In genomic region chr9:121345427-121346130, GRCm38 (mm10) we compare ENCODE assay signal across 14 mouse cellular contexts. TPM values are rescaled to one million over a fixed set of nuclear protein-coding genes. Genes with fewer than 3 reads are reported as not detected.
DNase-seq lines count a peak whose midpoint lies in the region; ATAC-seq and TF ChIP-seq lines count a peak whose summit lies in the region.
"Had no signal": no experiment of that assay in that cellular context is flagged by ENCODE, and none has a peak within 500 bp of the region (broad histone marks: within the 10 kb centered on the region; RNA-seq: fewer than 3 reads in every experiment).

No protein-coding gene starts in this region.

- no peak overlapping the region for H3K4me3 ChIP-seq in heart, postnatal 0 days (ENCODE audit: low read depth, low read length)
- H3K4me3 ChIP-seq: limb, embryonic 15.5 days; lung, embryonic 15.5 days; midbrain, embryonic 12.5 days; neural tube, embryonic 12.5 days had no signal

- WGBS in heart, postnatal 0 days = 38% methylated on average over 15 of the region's 15 CpGs

- TF ChIP-seq EP300 in heart, postnatal 0 days (IDR thresholded peaks at IDR 0.05; ENCODE audit: low read depth) = peak; percentile 98

- H3K9ac ChIP-seq in heart, postnatal 0 days (replicated peaks; ENCODE audit: low read depth, low read length) = no peak overlapping the region
- H3K9ac ChIP-seq: limb, embryonic 15.5 days; lung, embryonic 15.5 days; midbrain, embryonic 12.5 days; neural tube, embryonic 12.5 days had no signal

- H3K4me1 ChIP-seq in heart, postnatal 0 days (ENCODE audit: control insufficient read depth, insufficient read depth) = peaks cover 73% of the 10 kb centered on the region

- TF ChIP-seq CTCF in heart, postnatal 0 days (IDR thresholded peaks at IDR 0.05; ENCODE audit: low read depth) = no peak

- no peaks in the 10 kb centered on the region for H3K27me3 ChIP-seq in heart, postnatal 0 days (ENCODE audit: control insufficient read depth, insufficient read depth, low read length)
- H3K27me3 ChIP-seq: limb, embryonic 15.5 days; lung, embryonic 15.5 days; midbrain, embryonic 12.5 days; neural tube, embryonic 12.5 days had no signal

- peak; percentile 62 for DNase-seq in gastrocnemius, postnatal 25 days
- DNase-seq in gastrocnemius, postnatal 14 days = no peak
- DNase-seq in heart, adult 18-20 months = peak; percentile 81 to 87
- DNase-seq in heart, postnatal 0 days (ENCODE audit: low spot score) = peak; percentile 92
- peak; percentile 75 to 93 for DNase-seq in kidney, postnatal 25 days
- DNase-seq in cerebellum, adult 9-11 months = no peak
- no peak for DNase-seq in T-cell, adult 2 months (ENCODE audit: low spot score)
- DNase-seq in layer of hippocampus, adult 9-11 months = no peak

- no peaks in the 10 kb centered on the region for H3K36me3 ChIP-seq in heart, postnatal 0 days (replicated peaks; ENCODE audit: control insufficient read depth, insufficient read depth, low read length)
- H3K36me3 ChIP-seq: limb, embryonic 15.5 days; lung, embryonic 15.5 days; midbrain, embryonic 12.5 days; neural tube, embryonic 12.5 days had no signal

- peak overlapping the region; percentile 96 for H3K27ac ChIP-seq in heart, postnatal 0 days (ENCODE audit: low read depth)
- H3K27ac ChIP-seq: limb, embryonic 15.5 days; lung, embryonic 15.5 days; midbrain, embryonic 12.5 days; neural tube, embryonic 12.5 days had no signal

- ATAC-seq in heart, postnatal 0 days (ENCODE audit: insufficient read depth, low read depth) = peak; percentile 81
- ATAC-seq: activated CD4-positive, CD25-positive, alpha-beta regulatory T cell, adult 4 months; forebrain, embryonic 16.5 days had no signal

- intact Hi-C loops in gastrocnemius, postnatal 14 days (cut with DNase I; ENCODE audit: low total_unique reads) = no loop called here

- H3K9me3 ChIP-seq in heart, postnatal 0 days (replicated peaks; ENCODE audit: control insufficient read depth, low read length) = no peaks in the 10 kb centered on the region
- H3K9me3 ChIP-seq: limb, embryonic 15.5 days; lung, embryonic 15.5 days; midbrain, embryonic 12.5 days; neural tube, embryonic 12.5 days had no signal

- no peak overlapping the region for H3K4me2 ChIP-seq in heart, postnatal 0 days (ENCODE audit: low read depth, low read length)
- H3K4me2 ChIP-seq: limb, embryonic 15.5 days; lung, embryonic 15.5 days; midbrain, embryonic 12.5 days; neural tube, embryonic 12.5 days had no signal

RNA-seq across cellular contexts. Expression of gene Trak1, which starts 48.3 kb away (rescaled TPM):
- 100 to 1,000 TPM; 180 to 193 TPM for total RNA-seq in gastrocnemius, postnatal 25 days (2021)
- total RNA-seq in gastrocnemius, postnatal 14 days (2021) = 100 to 1,000 TPM; 167 to 178 TPM
- 100 to 1,000 TPM; 294 to 298 TPM for total RNA-seq in heart, adult 18-20 months (2021)
- 113 and 120 TPM in 2 replicates for total RNA-seq in heart, postnatal 0 days (2014; rRNA removed; ENCODE audit: low replicate concordance)
- 53.5 and 59.3 TPM in 2 replicates for polyA plus RNA-seq in heart, postnatal 0 days (2015; fragmentation: Nextera tagmentation; extraction: Ambion mirVana)

Comparison
In these comparisons a context has a peak if more than half of its experiments do, and no peak if none do; other contexts are left out.
1. DNase-seq: peak in gastrocnemius, postnatal 25 days (single experiment), heart, adult 18-20 months (2 of 2), heart, postnatal 0 days (single experiment) and kidney, postnatal 25 days (2 of 2); none in gastrocnemius, postnatal 14 days (single experiment), cerebellum, adult 9-11 months (single experiment), T-cell, adult 2 months (single experiment) and layer of hippocampus, adult 9-11 months (single experiment).